ENCODE assay signal across 29 mouse cellular contexts in the genomic region with DNA sequence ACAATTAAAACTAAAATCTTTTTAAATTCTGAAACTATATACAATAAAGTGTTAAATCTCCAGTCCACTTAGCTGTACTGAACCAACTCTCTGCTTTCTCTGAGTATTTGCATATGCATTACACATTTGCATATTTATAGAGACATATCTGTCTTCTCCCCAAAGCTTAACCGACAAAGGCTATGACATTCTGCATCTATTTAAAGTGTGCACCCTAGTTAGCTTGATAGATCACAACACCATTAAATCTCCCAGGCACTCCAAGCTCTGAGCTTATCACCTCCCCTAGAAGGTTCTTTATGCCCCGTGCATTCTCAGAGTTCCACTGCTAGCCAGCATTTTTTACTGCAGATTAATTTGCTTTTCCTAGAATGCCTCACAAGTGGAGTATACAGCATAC. TPM values are rescaled to one million over a fixed set of nuclear protein-coding genes. Genes with fewer than 3 reads are reported as not detected.
DNase-seq lines count a peak whose midpoint lies in the region; ATAC-seq lines count a peak whose summit lies in the region.
"Had no signal": no experiment of that assay in that cellular context is flagged by ENCODE, and none has a peak within 500 bp of the region (broad histone marks: within the 10 kb centered on the region; RNA-seq: fewer than 3 reads in every experiment).

No protein-coding gene starts in this region.

- no peak overlapping the region for H3K9ac ChIP-seq in forebrain, embryonic 15.5 days (replicated peaks)
- no peak overlapping the region for H3K9ac ChIP-seq in forebrain, embryonic 11.5 days (ENCODE audit: low read length)
- no peak overlapping the region for H3K9ac ChIP-seq in heart, embryonic 13.5 days
- no peak overlapping the region for H3K9ac ChIP-seq in limb, embryonic 12.5 days (replicated peaks)
- no peak overlapping the region for H3K9ac ChIP-seq in midbrain, embryonic 15.5 days
- H3K9ac ChIP-seq: hindbrain, embryonic 13.5 days; limb, embryonic 15.5 days; liver, embryonic 13.5 days; neural tube, embryonic 15.5 days had no signal

- no peak overlapping the region for H3K4me2 ChIP-seq in forebrain, embryonic 15.5 days (replicated peaks)
- H3K4me2 ChIP-seq in forebrain, embryonic 11.5 days (ENCODE audit: low read depth, low read length, severe bottlenecking) = no peak overlapping the region
- peak overlapping the region; percentile 21; the same call in 1 of the 2 replicates for H3K4me2 ChIP-seq in heart, embryonic 13.5 days
- no peak overlapping the region for H3K4me2 ChIP-seq in limb, embryonic 12.5 days
- no peak overlapping the region for H3K4me2 ChIP-seq in midbrain, embryonic 15.5 days
- H3K4me2 ChIP-seq: hindbrain, embryonic 13.5 days; limb, embryonic 15.5 days; liver, embryonic 13.5 days; neural tube, embryonic 15.5 days had no signal

- no peak for DNase-seq in forebrain, embryonic 11.5 days (ENCODE audit: low spot score)
- DNase-seq in heart, postnatal 14 days = no peak
- DNase-seq in limb, embryonic 10.5 days (ENCODE audit: low spot score) = no peak
- DNase-seq: adrenal gland, postnatal 10 days; cerebellum, adult 11 months; cerebellum, adult 9-10 months; cerebellum, postnatal 36 days; gastrocnemius, adult 2 months; gastrocnemius, postnatal 36 days; kidney, adult 8-10 months; kidney, postnatal 4 days; liver, embryonic 13.5 days; lung, adult 18-20 months; lung, postnatal 4 days; retina, postnatal 1 day; right cerebral cortex, postnatal 14 days had no signal

- H3K9me3 ChIP-seq in forebrain, embryonic 15.5 days = no peaks in the 10 kb centered on the region
- H3K9me3 ChIP-seq in forebrain, embryonic 11.5 days (ENCODE audit: control insufficient read depth, low read length) = no peaks in the 10 kb centered on the region
- H3K9me3 ChIP-seq in heart, embryonic 13.5 days = no peaks in the 10 kb centered on the region
- no peaks in the 10 kb centered on the region for H3K9me3 ChIP-seq in limb, embryonic 12.5 days
- no peaks in the 10 kb centered on the region for H3K9me3 ChIP-seq in limb, embryonic 10.5 days (replicated peaks)
- no peaks in the 10 kb centered on the region for H3K9me3 ChIP-seq in midbrain, embryonic 15.5 days
- H3K9me3 ChIP-seq: hindbrain, embryonic 13.5 days; limb, embryonic 15.5 days; liver, embryonic 13.5 days; neural tube, embryonic 15.5 days had no signal

- intact Hi-C loops in heart, postnatal 14 days (cut with DNase I) = no loop called here

- no peak overlapping the region for H3K4me3 ChIP-seq in forebrain, embryonic 15.5 days
- no peak overlapping the region for H3K4me3 ChIP-seq in forebrain, embryonic 11.5 days (ENCODE audit: low read depth, low read length)
- H3K4me3 ChIP-seq in heart, embryonic 13.5 days = no peak overlapping the region
- H3K4me3 ChIP-seq in limb, embryonic 12.5 days (replicated peaks) = no peak overlapping the region
- H3K4me3 ChIP-seq in limb, embryonic 10.5 days = no peak overlapping the region
- no peak overlapping the region for H3K4me3 ChIP-seq in midbrain, embryonic 15.5 days
- H3K4me3 ChIP-seq: gastrocnemius, adult 2 months; hindbrain, embryonic 13.5 days; limb, embryonic 15.5 days; liver, embryonic 13.5 days; megakaryocyte, embryonic 14.5 days; neural tube, embryonic 15.5 days had no signal

- H3K36me3 ChIP-seq in forebrain, embryonic 15.5 days = no peaks in the 10 kb centered on the region
- no peaks in the 10 kb centered on the region for H3K36me3 ChIP-seq in forebrain, embryonic 11.5 days (ENCODE audit: control insufficient read depth, insufficient read depth, low read length)
- no peaks in the 10 kb centered on the region for H3K36me3 ChIP-seq in heart, embryonic 13.5 days
- no peaks in the 10 kb centered on the region for H3K36me3 ChIP-seq in limb, embryonic 12.5 days
- no peaks in the 10 kb centered on the region for H3K36me3 ChIP-seq in limb, embryonic 10.5 days
- H3K36me3 ChIP-seq in midbrain, embryonic 15.5 days (replicated peaks) = no peaks in the 10 kb centered on the region
- H3K36me3 ChIP-seq: hindbrain, embryonic 13.5 days; limb, embryonic 15.5 days; liver, embryonic 13.5 days; neural tube, embryonic 15.5 days had no signal

- no peaks in the 10 kb centered on the region for H3K27me3 ChIP-seq in forebrain, embryonic 15.5 days
- no peaks in the 10 kb centered on the region for H3K27me3 ChIP-seq in forebrain, embryonic 11.5 days (ENCODE audit: control insufficient read depth, insufficient read depth, low read length)
- H3K27me3 ChIP-seq in heart, embryonic 13.5 days (replicated peaks) = no peaks in the 10 kb centered on the region
- no peaks in the 10 kb centered on the region for H3K27me3 ChIP-seq in limb, embryonic 12.5 days
- H3K27me3 ChIP-seq in limb, embryonic 10.5 days (ENCODE audit: low read depth, poor library complexity, severe bottlenecking) = no peaks in the 10 kb centered on the region
- no peaks in the 10 kb centered on the region for H3K27me3 ChIP-seq in midbrain, embryonic 15.5 days (replicated peaks)
- H3K27me3 ChIP-seq: hindbrain, embryonic 13.5 days; limb, embryonic 15.5 days; liver, embryonic 13.5 days; megakaryocyte, embryonic 14.5 days; neural tube, embryonic 15.5 days; Patski had no signal

- H3K27ac ChIP-seq in forebrain, embryonic 15.5 days (replicated peaks) = peak overlapping the region; percentile 1; the same call in 1 of the 2 replicates
- H3K27ac ChIP-seq in forebrain, embryonic 11.5 days (ENCODE audit: low read depth, low read length) = no peak overlapping the region
- H3K27ac ChIP-seq in heart, embryonic 13.5 days (replicated peaks) = peak overlapping the region; percentile 76
- peak overlapping the region; percentile 23; the same call in 1 of the 2 replicates for H3K27ac ChIP-seq in limb, embryonic 12.5 days
- no peak overlapping the region for H3K27ac ChIP-seq in limb, embryonic 10.5 days
- H3K27ac ChIP-seq in midbrain, embryonic 15.5 days = no peak overlapping the region
- H3K27ac ChIP-seq: gastrocnemius, adult 2 months; hindbrain, embryonic 13.5 days; kidney, postnatal 0 days; liver, embryonic 13.5 days; neural tube, embryonic 15.5 days had no signal

- peaks cover 24% of the 10 kb centered on the region for H3K4me1 ChIP-seq in forebrain, embryonic 15.5 days
- no peaks in the 10 kb centered on the region for H3K4me1 ChIP-seq in forebrain, embryonic 11.5 days (replicated peaks; ENCODE audit: control insufficient read depth, insufficient read depth, low read length)
- H3K4me1 ChIP-seq in heart, embryonic 13.5 days = peaks cover 27% of the 10 kb centered on the region
- H3K4me1 ChIP-seq in limb, embryonic 12.5 days (replicated peaks) = peaks cover 19% of the 10 kb centered on the region
- H3K4me1 ChIP-seq in limb, embryonic 10.5 days = peaks cover 8% of the 10 kb centered on the region
- H3K4me1 ChIP-seq in midbrain, embryonic 15.5 days = no peaks in the 10 kb centered on the region
- H3K4me1 ChIP-seq: liver, embryonic 13.5 days had no signal

- WGBS in forebrain, embryonic 15.5 days = 22% methylated on average over 2 of the region's 2 CpGs
- 66% methylated on average over 2 of the region's 2 CpGs for WGBS in forebrain, embryonic 11.5 days
- 22% methylated on average over 2 of the region's 2 CpGs for WGBS in heart, embryonic 13.5 days
- 51% methylated on average over 2 of the region's 2 CpGs for WGBS in limb, embryonic 12.5 days
- WGBS in limb, embryonic 10.5 days = 63% methylated on average over 2 of the region's 2 CpGs
- WGBS in midbrain, embryonic 15.5 days = 25% methylated on average over 2 of the region's 2 CpGs

- peak; percentile 58; the same call in 1 of the 2 replicates for ATAC-seq in forebrain, embryonic 15.5 days (replicated peaks)
- ATAC-seq in forebrain, embryonic 11.5 days (replicated peaks; ENCODE audit: low FRiP score) = no peak
- no peak for ATAC-seq in heart, embryonic 13.5 days (ENCODE audit: extremely low read depth, insufficient number of reproducible peaks, low FRiP score, low TSS enrichment)
- ATAC-seq in limb, embryonic 12.5 days (ENCODE audit: insufficient number of reproducible peaks, insufficient read depth, low FRiP score, low TSS enrichment, low read depth) = no peak
- peak; percentile 33; the same call in 1 of the 2 replicates for ATAC-seq in midbrain, embryonic 15.5 days (replicated peaks)
- ATAC-seq: intestine, embryonic 16.5 days; lung, postnatal 0 days; Patski had no signal

RNA-seq across cellular contexts. Expression of a gene that starts 16.2 kb away (rescaled TPM):
- 23.2 and 23.6 TPM in 2 replicates for polyA plus RNA-seq in forebrain, embryonic 15.5 days (2015; fragmentation: Nextera tagmentation; extraction: Ambion mirVana)
- polyA plus RNA-seq in forebrain, embryonic 11.5 days (2014; fragmentation: Nextera tagmentation; extraction: Ambion mirVana) = 3.2 and 6.7 TPM in 2 replicates
- polyA plus RNA-seq in heart, embryonic 13.5 days (2015; fragmentation: Nextera tagmentation; extraction: Ambion mirVana) = 1.1 and 1.2 TPM in 2 replicates
- total RNA-seq in heart, postnatal 14 days (2021) = under 1 TPM in 1 of 2 experiments, not detected in 1; 0.17 TPM
- polyA plus RNA-seq in limb, embryonic 12.5 days (2016; fragmentation: Nextera tagmentation; extraction: Ambion mirVana) = 0.56 and 0.72 TPM in 2 replicates
- polyA plus RNA-seq in limb, embryonic 10.5 days (2016; fragmentation: Nextera tagmentation; extraction: Ambion mirVana) = 0.23 and 0.53 TPM in 2 replicates
- polyA plus RNA-seq in midbrain, embryonic 15.5 days (2015; fragmentation: Nextera tagmentation; extraction: Ambion mirVana) = 12.9 and 14.7 TPM in 2 replicates
- total RNA-seq: gastrocnemius, adult 2 months; gastrocnemius, postnatal 36 days; MEL had no signal

RNA-seq across cellular contexts. Expression of a gene that starts 16.6 kb away (rescaled TPM):
- polyA plus RNA-seq in forebrain, embryonic 15.5 days (2015; fragmentation: Nextera tagmentation; extraction: Ambion mirVana) = 64.4 and 68.4 TPM in 2 replicates
- 61.8 and 71.7 TPM in 2 replicates for polyA plus RNA-seq in forebrain, embryonic 11.5 days (2014; fragmentation: Nextera tagmentation; extraction: Ambion mirVana)
- polyA plus RNA-seq in heart, embryonic 13.5 days (2015; fragmentation: Nextera tagmentation; extraction: Ambion mirVana) = 53.4 and 59.4 TPM in 2 replicates
- total RNA-seq in heart, postnatal 14 days (2021) = 10 to 100 TPM; 10.3 to 13.0 TPM
- 64.5 TPM in 2 replicates for polyA plus RNA-seq in limb, embryonic 12.5 days (2016; fragmentation: Nextera tagmentation; extraction: Ambion mirVana)
- polyA plus RNA-seq in limb, embryonic 10.5 days (2016; fragmentation: Nextera tagmentation; extraction: Ambion mirVana) = 53.0 and 56.4 TPM in 2 replicates
- polyA plus RNA-seq in midbrain, embryonic 15.5 days (2015; fragmentation: Nextera tagmentation; extraction: Ambion mirVana) = 23.0 and 23.2 TPM in 2 replicates

Comparison
In these comparisons a context has a peak if more than half of its experiments do, and no peak if none do; other contexts are left out.
1. ATAC-seq: peak in forebrain, embryonic 15.5 days (single experiment) and midbrain, embryonic 15.5 days (single experiment); none in forebrain, embryonic 11.5 days (single experiment), heart, embryonic 13.5 days (single experiment) and limb, embryonic 12.5 days (single experiment).
2. H3K27ac ChIP-seq: peak in forebrain, embryonic 15.5 days (single experiment), heart, embryonic 13.5 days (single experiment) and limb, embryonic 12.5 days (single experiment); none in forebrain, embryonic 11.5 days (single experiment), limb, embryonic 10.5 days (single experiment) and midbrain, embryonic 15.5 days (single experiment).